Mouse (Mus musculus) hindbrain, embryonic 14.5 days (tissue): ENCODE results near the gene Rps12. TPM values are rescaled to one million over a fixed set of nuclear protein-coding genes. Genes with fewer than 3 reads are reported as not detected.
"Not testable (repeated sequence)": the region's sequence is repeated elsewhere in the genome, so short reads cannot be mapped to it uniquely, and the experiment has no call there.

Experiments
- ATAC-seq: fragments of 200-750 bp; cut with Nextera tagmentation; 2 replicates; pipeline ENCODE4 v1.8.0; 2017; ENCODE audit warnings: moderate number of reproducible peaks, mild to moderate bottlenecking, moderate TSS enrichment, moderate library complexity; ENCODE audit not compliant: low FRiP score
- DNase-seq: peaks from one replicate; pipeline ENCODE4 v3.0.0-alpha.2; 2015; ENCODE audit warnings: low spot score
- H3K27ac ChIP-seq: fragments of 300-500 bp; sonication (generic); 2 replicates; pipeline ENCODE4 v1.5.1; 2014; ENCODE audit warnings: mild to moderate bottlenecking, moderate library complexity
- H3K27me3 ChIP-seq: fragments of 300-500 bp; sonication (generic); 2 replicates; pipeline ENCODE4 v1.6.1; 2014; ENCODE audit warnings: mild to moderate bottlenecking, low read length, mixed read lengths; ENCODE audit not compliant: control insufficient read depth, insufficient read depth
- H3K36me3 ChIP-seq: fragments of 300-500 bp; sonication (generic); replicated peaks from 2 replicates; pipeline ENCODE4 v1.6.1; 2014; ENCODE audit not compliant: control insufficient read depth, insufficient read depth
- H3K4me1 ChIP-seq: fragments of 300-500 bp; sonication (generic); replicated peaks from 2 replicates; pipeline ENCODE4 v1.6.1; 2014; ENCODE audit warnings: antibody characterized with exemption, low read length, mixed read lengths; ENCODE audit not compliant: control insufficient read depth, insufficient read depth
- H3K4me2 ChIP-seq: fragments of 300-500 bp; sonication (generic); replicated peaks from 2 replicates; pipeline ENCODE4 v1.6.1; 2014; ENCODE audit warnings: mild to moderate bottlenecking, moderate library complexity
- H3K4me3 ChIP-seq: fragments of 300-500 bp; sonication (generic); replicated peaks from 2 replicates; pipeline ENCODE4 v1.5.1; 2014; ENCODE audit warnings: mild to moderate bottlenecking, low read length
- H3K9ac ChIP-seq: fragments of 300-500 bp; sonication (generic); 2 replicates; pipeline ENCODE4 v1.6.1; 2014
- H3K9me3 ChIP-seq: fragments of 300-500 bp; sonication (generic); 2 replicates; pipeline ENCODE4 v1.6.1; 2016; ENCODE audit warnings: low read length; ENCODE audit not compliant: control insufficient read depth
- WGBS: fragments of 180-500 bp; shearing (Covaris S2); extraction: QIAGEN DNeasy Blood & Tissue Kit; methylation state at CpG from one replicate; pipeline ENCODE4 v1.1.7; 2014; 5-methylcytosine and 5-hydroxymethylcytosine counted together
- polyA plus RNA-seq: library from polyadenylated mRNA; unstranded; fragments of >200 nt; fragmentation: Nextera tagmentation; extraction: Ambion mirVana; gene quantifications from 2 replicates; pipeline ENCODE4 v1.2.1, GENCODE M21; 2014

Gene Rps12
- polyA plus RNA-seq, 1 experiment from 2014 or later: 132 TPM

DNA sequence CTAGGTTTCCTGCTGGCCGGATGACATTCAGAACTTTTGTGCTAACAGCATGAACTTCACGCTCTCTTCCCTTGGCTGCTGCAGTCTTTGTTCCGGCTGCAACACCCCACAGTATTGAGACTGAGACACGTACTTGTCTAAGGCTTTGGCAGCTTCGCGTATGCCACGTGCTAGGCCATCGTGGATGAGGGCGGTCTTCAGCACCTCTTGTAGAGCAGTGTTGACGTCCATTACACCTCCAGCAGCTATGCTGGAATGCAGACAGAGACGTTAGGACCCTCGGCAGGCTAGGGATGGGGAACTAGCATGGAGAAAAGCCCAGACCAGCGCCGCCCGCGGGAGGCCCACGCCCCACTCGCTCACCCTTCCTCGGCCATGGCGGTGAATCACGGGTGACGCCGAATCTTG, 440 bp downstream of the Rps12 start:
- Histone ChIP-seq H3K9ac (peak overlapping the region; percentile 95), H3K4me1 (peaks cover 17% of the 10 kb centered on the region), H3K27ac (peak overlapping the region; percentile 68), H3K4me3 (peak overlapping the region; percentile 85), H3K36me3 (peaks cover 43% of the 10 kb centered on the region), H3K4me2 (peak overlapping the region; percentile 98)
- under 1% methylated on average over 23 of the region's 23 CpGs for WGBS
- ATAC-seq: peak; percentile 68
- H3K9me3 ChIP-seq, DNase-seq, H3K27me3 ChIP-seq: not testable (repeated sequence)

DNA sequence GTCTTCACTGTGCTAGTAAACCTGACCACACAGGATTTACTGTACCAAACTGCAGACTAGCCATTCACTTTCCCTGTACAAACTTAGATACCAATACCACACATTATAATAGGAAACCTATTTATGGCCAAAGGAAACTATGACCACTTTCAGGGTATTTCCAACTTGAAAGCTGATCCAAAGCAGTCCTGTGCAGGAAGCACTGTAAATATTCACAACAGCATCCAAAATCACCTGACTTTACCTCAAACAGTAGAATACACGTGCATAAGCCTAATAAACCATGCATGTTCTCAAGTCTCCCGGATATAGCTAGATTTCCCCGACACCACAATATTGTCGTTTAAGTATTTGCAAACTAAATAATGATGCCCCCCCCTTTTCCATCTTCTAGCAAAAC, 1.0 kb downstream of the Rps12 start:
- no peak for ATAC-seq
- H3K4me3 ChIP-seq: peak overlapping the region; percentile 85
- DNase-seq: no peak
- H3K4me1 ChIP-seq: peaks cover 17% of the 10 kb centered on the region
- H3K27ac ChIP-seq: no peak overlapping the region
- H3K4me2 ChIP-seq: peak overlapping the region; percentile 98
- no peaks in the 10 kb centered on the region for H3K9me3 ChIP-seq
- peak overlapping the region; percentile 95 for H3K9ac ChIP-seq
- 2% methylated on average over 4 of the region's 4 CpGs for WGBS
- H3K36me3 ChIP-seq: peaks cover 49% of the 10 kb centered on the region
- no peaks in the 10 kb centered on the region for H3K27me3 ChIP-seq

DNA sequence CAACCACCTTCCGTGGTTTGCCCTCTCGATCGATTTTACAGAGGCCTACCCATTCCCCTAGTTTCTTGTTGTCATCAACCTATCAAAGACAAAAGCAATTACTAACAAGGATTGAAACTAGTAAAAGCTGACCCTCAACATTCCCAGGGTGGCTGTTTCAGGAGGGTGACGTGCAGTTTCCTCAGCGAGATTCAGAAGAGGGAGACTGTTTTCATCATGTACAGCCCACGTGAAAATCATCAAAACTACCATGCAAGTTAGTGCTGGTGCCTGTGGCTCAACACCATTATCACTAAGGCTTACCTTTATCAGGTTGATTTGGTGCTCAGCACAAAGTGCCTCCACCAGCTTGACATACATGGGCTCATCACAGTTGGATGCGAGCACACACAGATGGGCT, 1.5 kb downstream of the Rps12 start:
- H3K27me3 ChIP-seq, DNase-seq, ATAC-seq, H3K27ac ChIP-seq, H3K9me3 ChIP-seq: not testable (repeated sequence)
- Histone ChIP-seq H3K4me1 (peaks cover 17% of the 10 kb centered on the region), H3K4me3 (peak overlapping the region; percentile 85), H3K9ac (peak overlapping the region; percentile 95), H3K36me3 (peaks cover 54% of the 10 kb centered on the region), H3K4me2 (peak overlapping the region; percentile 98)
- WGBS: 52% methylated on average over 7 of the region's 7 CpGs

DNA sequence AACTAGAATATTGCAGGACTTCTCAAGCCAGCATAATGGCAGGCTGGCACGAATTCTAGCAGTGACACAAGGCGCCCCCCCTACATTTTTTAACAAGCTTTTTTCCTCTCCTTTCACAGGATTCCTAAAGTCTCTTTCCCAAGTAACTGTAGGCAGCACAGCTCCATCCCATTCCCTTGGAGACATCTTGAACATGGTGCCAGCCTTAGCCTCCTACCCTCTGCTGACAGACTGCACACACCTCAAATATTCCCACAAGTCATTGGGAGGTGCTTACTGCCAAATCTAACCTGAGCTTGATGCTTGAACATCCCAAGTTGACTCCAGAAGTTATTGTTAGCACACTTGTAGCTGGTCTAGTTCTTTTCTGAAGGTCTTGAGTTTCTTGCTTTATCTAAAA, 3.0 kb downstream of the Rps12 start:
- Histone ChIP-seq H3K27ac (no peak overlapping the region), H3K4me1 (peaks cover 17% of the 10 kb centered on the region), H3K27me3 (no peaks in the 10 kb centered on the region), H3K9me3 (no peaks in the 10 kb centered on the region), H3K4me2 (no peak overlapping the region), H3K9ac (peak overlapping the region; percentile 24), H3K4me3 (no peak overlapping the region), H3K36me3 (peaks cover 62% of the 10 kb centered on the region)
- WGBS: 49% methylated on average over 2 of the region's 2 CpGs
- no peak for DNase-seq
- no peak for ATAC-seq

DNA sequence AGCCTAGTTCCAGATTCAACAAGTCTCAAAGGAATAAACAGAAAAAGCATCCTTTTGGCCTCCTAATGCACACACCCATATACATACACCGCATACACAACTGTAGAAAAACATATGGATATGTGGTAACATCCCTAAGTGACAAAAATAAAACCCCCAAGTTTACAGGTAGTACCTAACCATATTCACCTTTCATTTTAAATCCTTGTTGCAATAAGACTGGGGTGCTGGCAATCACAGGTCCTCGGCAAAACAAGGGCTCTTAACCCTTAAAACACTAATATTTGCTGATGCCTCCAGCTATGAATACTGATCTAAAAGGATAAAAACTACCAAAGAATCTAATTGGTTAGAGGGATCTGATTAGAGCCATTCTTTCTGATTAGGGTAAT, 3.6 kb downstream of the Rps12 start:
- Histone ChIP-seq H3K4me2 (no peak overlapping the region), H3K4me3 (no peak overlapping the region), H3K36me3 (peaks cover 65% of the 10 kb centered on the region), H3K27ac (no peak overlapping the region), H3K9me3 (no peaks in the 10 kb centered on the region), H3K27me3 (no peaks in the 10 kb centered on the region), H3K4me1 (peaks cover 17% of the 10 kb centered on the region), H3K9ac (no peak overlapping the region)
- 30% methylated on average over 2 of the region's 2 CpGs for WGBS
- DNase-seq (no peak), ATAC-seq (no peak)

DNA sequence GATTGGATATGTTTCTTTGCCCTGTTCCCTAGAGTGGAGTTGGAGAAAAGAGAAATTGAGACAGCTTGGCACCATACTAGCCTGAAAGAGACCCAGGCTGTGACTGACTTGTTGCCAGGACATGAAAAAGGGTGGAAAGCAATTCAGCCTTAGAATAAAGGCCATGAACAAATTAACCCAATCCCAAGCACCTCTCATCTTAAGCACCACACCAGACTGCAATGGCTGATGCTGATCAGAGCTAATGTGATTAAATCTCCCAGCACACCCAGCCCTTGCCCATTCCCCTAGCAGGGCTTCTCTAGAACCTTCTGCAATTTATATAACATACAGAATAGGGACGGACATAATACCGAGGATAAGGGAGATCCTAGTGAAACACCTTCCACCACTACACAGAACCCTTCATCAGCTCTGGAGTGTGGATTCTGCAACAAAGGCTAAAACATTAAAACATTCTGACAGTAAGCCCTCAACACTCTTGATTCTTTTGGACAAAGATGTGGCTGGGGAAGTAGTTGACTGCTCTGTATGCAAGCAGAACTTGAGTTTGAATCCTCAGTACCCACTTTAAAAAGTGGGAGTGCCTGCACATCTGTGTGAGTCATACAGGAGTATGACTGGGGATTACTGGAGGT, 4.1 kb downstream of the Rps12 start:
- ATAC-seq: no peak

DNA sequence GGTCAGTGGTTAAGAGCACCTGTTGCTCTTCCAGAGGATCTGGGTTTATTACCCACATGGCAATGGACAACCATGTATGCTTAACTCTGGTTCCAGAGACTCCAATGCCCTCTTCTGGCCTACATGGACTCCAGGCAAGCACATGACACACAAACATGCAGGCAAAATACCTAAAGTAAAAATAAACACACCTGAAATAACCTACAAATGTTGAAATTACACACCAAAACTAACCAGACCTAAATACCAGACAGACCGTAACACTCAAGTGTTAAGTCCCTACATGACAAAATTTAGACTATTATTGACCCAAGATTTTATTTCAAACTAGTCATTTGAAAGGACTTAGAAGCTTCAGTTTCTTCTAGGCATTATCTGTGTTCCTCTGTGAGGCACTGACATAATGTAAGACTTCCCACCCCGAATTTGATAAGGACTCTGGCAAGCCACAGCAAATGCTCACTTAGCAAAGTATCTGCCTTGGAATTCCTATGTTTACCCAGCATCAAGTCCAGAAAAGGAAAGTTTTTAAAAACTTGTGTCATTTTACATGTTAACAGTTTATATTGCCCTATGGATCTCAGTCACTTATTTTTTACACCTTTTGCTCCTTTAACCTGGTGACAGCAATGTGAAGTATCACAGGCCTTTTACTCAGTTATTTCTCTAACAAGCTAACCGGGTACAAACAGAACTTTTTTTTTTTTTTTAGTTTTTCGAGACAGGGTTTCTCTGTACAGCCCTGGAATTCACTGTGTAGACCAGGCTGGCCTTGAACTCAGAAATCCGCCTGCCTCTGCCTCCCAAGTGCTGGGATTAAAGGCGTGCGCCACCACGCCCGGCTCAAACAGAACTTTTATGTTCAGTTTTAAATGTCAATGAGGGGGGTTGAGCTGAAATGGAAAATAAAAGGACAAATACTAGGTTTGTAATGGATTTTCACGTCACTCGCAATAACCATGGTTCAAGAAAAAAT, 5.0 kb downstream of the Rps12 start:
- no peak overlapping the region for H3K9ac ChIP-seq
- H3K36me3 ChIP-seq: peaks cover 65% of the 10 kb centered on the region
- DNase-seq (no peak), ATAC-seq (no peak)
- no peak overlapping the region for H3K4me3 ChIP-seq
- no peaks in the 10 kb centered on the region for H3K9me3 ChIP-seq
- no peaks in the 10 kb centered on the region for H3K27me3 ChIP-seq
- H3K4me2 ChIP-seq: no peak overlapping the region
- peaks cover 10% of the 10 kb centered on the region for H3K4me1 ChIP-seq
- H3K27ac ChIP-seq: no peak overlapping the region
- 90% methylated on average over 11 of the region's 11 CpGs for WGBS

More for the DNA sequence above, 4.1 kb downstream of the Rps12 start:
- no peaks in the 10 kb centered on the region for H3K27me3 ChIP-seq
- peaks cover 65% of the 10 kb centered on the region for H3K36me3 ChIP-seq
- no peaks in the 10 kb centered on the region for H3K9me3 ChIP-seq
- H3K27ac ChIP-seq: no peak overlapping the region
- H3K4me3 ChIP-seq: no peak overlapping the region
- no peak overlapping the region for H3K9ac ChIP-seq
- DNase-seq: no peak
- H3K4me2 ChIP-seq: no peak overlapping the region
- 39% methylated on average over 2 of the region's 2 CpGs for WGBS
- peaks cover 12% of the 10 kb centered on the region for H3K4me1 ChIP-seq

DNA sequence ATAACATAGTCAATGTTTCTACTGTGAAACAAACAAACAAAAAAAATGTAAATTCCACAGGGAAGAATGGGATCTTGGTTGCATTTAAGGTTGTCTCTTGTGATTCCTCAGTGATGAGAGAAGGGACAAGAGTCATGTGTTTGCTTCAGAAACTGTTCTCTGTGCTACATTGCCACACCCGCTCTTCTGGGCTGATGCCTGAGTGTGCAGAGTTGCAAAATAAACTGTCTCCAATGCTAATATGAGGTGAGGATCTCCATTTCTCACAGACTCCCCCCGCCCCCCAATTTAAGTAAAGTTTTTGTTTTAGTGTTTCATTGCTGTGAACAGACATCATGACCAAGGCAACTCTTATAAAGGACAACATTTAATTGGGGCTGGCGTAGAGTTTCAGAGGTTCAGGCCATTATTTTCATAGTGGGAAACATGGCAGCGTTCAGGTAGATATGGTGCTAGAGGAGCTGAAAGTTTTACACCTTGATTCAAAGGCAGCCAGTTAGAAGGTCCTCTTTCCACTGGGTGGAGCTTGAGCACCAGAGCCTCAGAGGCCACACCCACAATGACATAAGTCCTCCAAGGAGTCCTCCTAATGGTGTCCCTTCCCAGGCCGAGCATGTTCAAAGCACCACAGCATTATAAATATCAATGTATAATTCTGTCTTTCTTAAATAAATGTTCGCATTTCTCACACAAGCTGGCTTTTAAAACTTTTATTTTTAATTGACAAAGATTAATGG, 6.4 kb downstream of the Rps12 start:
- no peak overlapping the region for H3K27ac ChIP-seq
- DNase-seq (no peak), ATAC-seq (no peak)
- no peaks in the 10 kb centered on the region for H3K27me3 ChIP-seq
- no peak overlapping the region for H3K4me2 ChIP-seq
- 88% methylated on average over 6 of the region's 6 CpGs for WGBS
- H3K9ac ChIP-seq: no peak overlapping the region
- H3K4me3 ChIP-seq: no peak overlapping the region
- no peaks in the 10 kb centered on the region for H3K9me3 ChIP-seq
- H3K4me1 ChIP-seq: peaks cover 2% of the 10 kb centered on the region
- H3K36me3 ChIP-seq: peaks cover 62% of the 10 kb centered on the region
